15 mouse cellular contexts compared by ENCODE assay signal in genomic region chr10:86098363-86098762, GRCm38 (mm10).
"Had no signal": no experiment of that assay in that cellular context is flagged by ENCODE, and none has a peak within 500 bp of the region (broad histone marks: within the 10 kb centered on the region; RNA-seq: fewer than 3 reads in every experiment).

No protein-coding gene starts in this region.

- H3K4me1 ChIP-seq: liver, embryonic 13.5 days; liver, embryonic 15.5 days; midbrain, embryonic 10.5 days; midbrain, embryonic 12.5 days; midbrain, embryonic 15.5 days; neural tube, embryonic 12.5 days; stomach, embryonic 15.5 days had no signal

- H3K9ac ChIP-seq: liver, embryonic 13.5 days; liver, embryonic 15.5 days; liver, postnatal 0 days; lung, embryonic 14.5 days; midbrain, embryonic 12.5 days; midbrain, embryonic 15.5 days; neural tube, embryonic 12.5 days; stomach, embryonic 15.5 days had no signal

- H3K27me3 ChIP-seq: liver, embryonic 13.5 days; liver, embryonic 15.5 days; midbrain, embryonic 12.5 days; midbrain, embryonic 15.5 days; neural tube, embryonic 12.5 days; stomach, embryonic 15.5 days had no signal

- H3K4me3 ChIP-seq: liver, embryonic 13.5 days; liver, embryonic 15.5 days; midbrain, embryonic 10.5 days; midbrain, embryonic 12.5 days; midbrain, embryonic 15.5 days; neural tube, embryonic 12.5 days; stomach, embryonic 15.5 days had no signal

- H3K4me2 ChIP-seq: liver, embryonic 11.5 days; liver, embryonic 13.5 days; liver, embryonic 15.5 days; lung, embryonic 14.5 days; midbrain, embryonic 12.5 days; midbrain, embryonic 15.5 days; neural tube, embryonic 12.5 days; stomach, embryonic 15.5 days had no signal

- DNase-seq: liver, embryonic 13.5 days; liver, postnatal 0 days; lung, embryonic 14.5 days; right cerebral cortex, postnatal 14 days; thymus, adult 2 months; thymus, postnatal 25 days; thymus, postnatal 4 days had no signal

- ATAC-seq: liver, postnatal 0 days; midbrain, embryonic 15.5 days had no signal

- H3K36me3 ChIP-seq: liver, embryonic 13.5 days; liver, embryonic 15.5 days; midbrain, embryonic 10.5 days; midbrain, embryonic 12.5 days; midbrain, embryonic 15.5 days; neural tube, embryonic 12.5 days; stomach, embryonic 15.5 days had no signal

- H3K27ac ChIP-seq: liver, embryonic 13.5 days; liver, embryonic 15.5 days; midbrain, embryonic 10.5 days; midbrain, embryonic 12.5 days; midbrain, embryonic 15.5 days; neural tube, embryonic 12.5 days; stomach, embryonic 15.5 days; stomach, postnatal 0 days had no signal

- H3K9me3 ChIP-seq: liver, embryonic 13.5 days; liver, embryonic 15.5 days; midbrain, embryonic 15.5 days; neural tube, embryonic 12.5 days; stomach, embryonic 15.5 days had no signal
